Comparison of ENCODE assay signal across 15 mouse cellular contexts in the genomic region with DNA sequence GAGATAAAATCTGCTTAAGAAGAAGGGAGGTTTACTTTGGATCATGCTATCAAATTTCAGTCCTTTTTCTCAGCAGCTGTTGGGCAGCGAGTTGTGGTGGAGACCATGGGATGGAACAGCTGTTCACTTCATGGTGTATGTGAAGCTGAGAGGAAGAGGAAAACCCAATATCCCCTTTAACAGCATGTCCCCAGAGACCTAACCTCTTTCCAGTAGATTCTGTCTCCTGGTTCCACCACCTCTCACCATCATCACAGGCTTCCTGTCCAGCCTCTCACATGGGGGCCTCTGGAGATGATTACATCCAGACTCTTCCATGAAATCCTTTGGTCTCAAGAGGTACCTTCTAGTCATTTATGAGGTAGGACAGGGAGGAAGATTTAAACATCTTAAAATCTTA.
"Had no signal": no experiment of that assay in that cellular context is flagged by ENCODE, and none has a peak within 500 bp of the region (broad histone marks: within the 10 kb centered on the region; RNA-seq: fewer than 3 reads in every experiment).

No protein-coding gene starts in this region.

- H3K9ac ChIP-seq: neural tube, embryonic 15.5 days; stomach, embryonic 15.5 days had no signal

- DNase-seq: retina, postnatal 1 day; right cerebral cortex, adult 18-20 months; right cerebral cortex, postnatal 14 days; right cerebral cortex, postnatal 25 days; right cerebral cortex, postnatal 4 days; spleen, adult 18-20 months; thymus, adult 18-20 months; thymus, adult 2 months; thymus, postnatal 14 days; thymus, postnatal 25 days; thymus, postnatal 36 days; thymus, postnatal 4 days had no signal

- H3K4me1 ChIP-seq: stomach, embryonic 15.5 days had no signal

- H3K4me2 ChIP-seq: neural tube, embryonic 15.5 days; stomach, embryonic 15.5 days had no signal

- H3K36me3 ChIP-seq: neural tube, embryonic 15.5 days; stomach, embryonic 15.5 days had no signal

- H3K4me3 ChIP-seq: neural tube, embryonic 15.5 days; stomach, embryonic 15.5 days had no signal

- H3K9me3 ChIP-seq: neural tube, embryonic 15.5 days; stomach, embryonic 15.5 days had no signal

- H3K27ac ChIP-seq: neural tube, embryonic 15.5 days; stomach, embryonic 15.5 days; stomach, postnatal 0 days had no signal
